Mouse (Mus musculus): ENCODE measurements around the gene Mief1. TPM values are rescaled to one million over a fixed set of nuclear protein-coding genes. Genes with fewer than 3 reads are reported as not detected.

Gene Mief1
- polyA plus RNA-seq, 1 experiment from 2014 or later: 42.7 TPM

DNA sequence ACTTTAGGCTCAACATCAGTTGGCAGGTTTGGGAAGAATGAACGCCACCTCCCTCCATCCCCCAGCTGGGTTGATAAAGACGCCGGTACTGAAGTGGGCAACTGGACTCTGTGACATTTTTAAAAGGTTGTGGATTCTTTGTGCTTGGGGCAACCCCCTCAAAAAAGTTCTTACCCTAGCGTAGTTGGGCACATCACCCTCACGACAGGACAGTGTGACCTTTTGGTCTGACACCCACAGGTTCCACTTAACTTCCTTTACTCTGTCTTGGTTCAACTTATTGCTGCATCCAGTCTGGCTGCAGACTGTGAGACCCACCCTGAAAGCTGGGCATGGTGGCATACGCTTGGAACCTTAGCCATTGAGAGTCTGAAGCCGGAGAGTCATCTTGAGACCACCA is 10.1 kb upstream of the Mief1 start:
- no peak overlapping the region for H3K4me3 ChIP-seq (replicated peaks; ENCODE audit: low read length)
- no peaks in the 10 kb centered on the region for H3K27me3 ChIP-seq (replicated peaks; ENCODE audit: control insufficient read depth, insufficient read depth, low read length)
- no peak overlapping the region for H3K9ac ChIP-seq (replicated peaks; ENCODE audit: low read depth, low read length)
- H3K9me3 ChIP-seq (ENCODE audit: control insufficient read depth, low read length): no peaks in the 10 kb centered on the region
- no peak for ATAC-seq
- WGBS: 95% methylated on average over 7 of the region's 7 CpGs
- no peak overlapping the region for H3K27ac ChIP-seq (ENCODE audit: low read length)
- H3K4me2 ChIP-seq (ENCODE audit: low read length): no peak overlapping the region
- H3K4me1 ChIP-seq (replicated peaks; ENCODE audit: control insufficient read depth, insufficient read depth, low read length): no peaks in the 10 kb centered on the region
- no peaks in the 10 kb centered on the region for H3K36me3 ChIP-seq (ENCODE audit: control insufficient read depth, insufficient read depth)

- ATAC-seq: 0 out of 2 replicates have a peak, but pooled peaks have one; percentile 20
- WGBS: 21% methylated on average over 9 of the region's 9 CpGs
- no peak overlapping the region for H3K27ac ChIP-seq (ENCODE audit: low read length)
- H3K4me1 ChIP-seq (replicated peaks; ENCODE audit: control insufficient read depth, insufficient read depth, low read length): no peaks in the 10 kb centered on the region
- no peaks in the 10 kb centered on the region for H3K36me3 ChIP-seq (ENCODE audit: control insufficient read depth, insufficient read depth)
- no peaks in the 10 kb centered on the region for H3K27me3 ChIP-seq (replicated peaks; ENCODE audit: control insufficient read depth, insufficient read depth, low read length)
- H3K9ac ChIP-seq (replicated peaks; ENCODE audit: low read depth, low read length): no peak overlapping the region
- H3K4me2 ChIP-seq (ENCODE audit: low read length): no peak overlapping the region
- no peak overlapping the region for H3K4me3 ChIP-seq (replicated peaks; ENCODE audit: low read length)
- H3K9me3 ChIP-seq (ENCODE audit: control insufficient read depth, low read length): no peaks in the 10 kb centered on the region
These were observed 8.6 kb upstream of the Mief1 start for GRCm38 (mm10) chr15:80225208-80225607.

DNA sequence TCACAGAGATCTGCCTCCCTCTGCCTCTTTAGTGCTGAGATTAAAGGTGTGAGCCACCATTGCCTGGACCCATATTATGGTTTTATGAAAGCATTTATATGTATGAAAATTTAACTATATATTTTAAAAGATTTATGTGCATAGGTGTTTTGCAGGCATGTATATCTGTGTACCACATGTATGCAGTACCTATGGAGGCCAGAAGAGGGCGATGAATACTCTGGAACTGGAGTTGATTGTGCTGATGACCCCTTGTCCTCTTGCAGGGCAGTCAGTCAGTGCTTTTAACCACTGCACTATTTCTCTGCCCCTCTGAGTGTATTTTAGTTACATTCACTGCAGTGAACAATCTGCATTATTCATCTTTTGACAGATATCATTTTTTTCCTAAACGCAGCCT is 8.0 kb upstream of the Mief1 start:
- Histone ChIP-seq H3K4me2 (ENCODE audit: low read length) (no peak overlapping the region), H3K27ac (ENCODE audit: low read length) (no peak overlapping the region), H3K27me3 (replicated peaks; ENCODE audit: control insufficient read depth, insufficient read depth, low read length) (no peaks in the 10 kb centered on the region), H3K4me1 (replicated peaks; ENCODE audit: control insufficient read depth, insufficient read depth, low read length) (no peaks in the 10 kb centered on the region), H3K36me3 (ENCODE audit: control insufficient read depth, insufficient read depth) (no peaks in the 10 kb centered on the region), H3K4me3 (replicated peaks; ENCODE audit: low read length) (no peak overlapping the region), H3K9ac (replicated peaks; ENCODE audit: low read depth, low read length) (no peak overlapping the region), H3K9me3 (ENCODE audit: control insufficient read depth, low read length) (no peaks in the 10 kb centered on the region)
- no peak for ATAC-seq
- WGBS: 49% methylated on average over 2 of the region's 2 CpGs

- no peak overlapping the region for H3K27ac ChIP-seq (ENCODE audit: low read length)
- 63% methylated on average over 17 of the region's 17 CpGs for WGBS
- ATAC-seq: no peak
- no peaks in the 10 kb centered on the region for H3K4me1 ChIP-seq (replicated peaks; ENCODE audit: control insufficient read depth, insufficient read depth, low read length)
- H3K4me3 ChIP-seq (replicated peaks; ENCODE audit: low read length): no peak overlapping the region
- no peaks in the 10 kb centered on the region for H3K36me3 ChIP-seq (ENCODE audit: control insufficient read depth, insufficient read depth)
- H3K4me2 ChIP-seq (ENCODE audit: low read length): no peak overlapping the region
- no peaks in the 10 kb centered on the region for H3K9me3 ChIP-seq (ENCODE audit: control insufficient read depth, low read length)
- H3K9ac ChIP-seq (replicated peaks; ENCODE audit: low read depth, low read length): no peak overlapping the region
- H3K27me3 ChIP-seq (replicated peaks; ENCODE audit: control insufficient read depth, insufficient read depth, low read length): no peaks in the 10 kb centered on the region
These were observed 5.6 kb upstream of the Mief1 start for GRCm38 (mm10) chr15:80228071-80228800.

DNA sequence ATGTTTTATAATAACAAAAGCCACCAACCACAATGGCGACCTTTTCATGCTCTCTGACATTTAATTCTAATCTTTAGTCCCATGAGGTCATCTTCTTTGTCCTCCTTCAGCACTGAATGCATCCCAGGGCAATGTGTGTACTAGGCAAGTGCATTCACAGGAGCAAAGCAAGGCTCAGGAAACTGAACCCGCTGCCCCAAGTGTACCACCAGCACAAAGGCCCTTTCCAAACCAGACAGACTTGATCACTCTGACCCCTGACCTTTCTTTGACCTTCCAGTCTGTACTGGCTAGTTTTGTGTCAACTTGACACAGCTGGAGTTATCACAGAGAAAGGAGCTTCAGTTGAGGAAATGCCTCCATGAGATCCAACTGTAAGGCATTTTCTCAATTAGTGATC is 1.5 kb upstream of the Mief1 start:
- WGBS: 36% methylated on average over 2 of the region's 2 CpGs
- no peaks in the 10 kb centered on the region for H3K9me3 ChIP-seq (ENCODE audit: control insufficient read depth, low read length)
- peaks cover 8% of the 10 kb centered on the region for H3K4me1 ChIP-seq (replicated peaks; ENCODE audit: control insufficient read depth, insufficient read depth, low read length)
- no peaks in the 10 kb centered on the region for H3K27me3 ChIP-seq (replicated peaks; ENCODE audit: control insufficient read depth, insufficient read depth, low read length)
- no peak overlapping the region for H3K4me3 ChIP-seq (replicated peaks; ENCODE audit: low read length)
- H3K36me3 ChIP-seq (ENCODE audit: control insufficient read depth, insufficient read depth): peaks cover 7% of the 10 kb centered on the region; the same call in 1 of the 2 replicates
- no peak overlapping the region for H3K9ac ChIP-seq (replicated peaks; ENCODE audit: low read depth, low read length)
- H3K4me2 ChIP-seq (ENCODE audit: low read length): no peak overlapping the region
- no peak for ATAC-seq
- H3K27ac ChIP-seq (ENCODE audit: low read length): no peak overlapping the region

GRCm38 (mm10) chr15:80233053-80233452 is 765 bp upstream of the Mief1 start:
- no peak overlapping the region for H3K4me2 ChIP-seq (ENCODE audit: low read length)
- H3K36me3 ChIP-seq (ENCODE audit: control insufficient read depth, insufficient read depth): peaks cover 7% of the 10 kb centered on the region; the same call in 1 of the 2 replicates
- peaks cover 8% of the 10 kb centered on the region for H3K4me1 ChIP-seq (replicated peaks; ENCODE audit: control insufficient read depth, insufficient read depth, low read length)
- no peak for ATAC-seq
- no peak overlapping the region; the same call in 1 of the 2 replicates for H3K4me3 ChIP-seq (replicated peaks; ENCODE audit: low read length)
- no peak overlapping the region for H3K9ac ChIP-seq (replicated peaks; ENCODE audit: low read depth, low read length)
- no peaks in the 10 kb centered on the region for H3K27me3 ChIP-seq (replicated peaks; ENCODE audit: control insufficient read depth, insufficient read depth, low read length)
- H3K27ac ChIP-seq (ENCODE audit: low read length): no peak overlapping the region
- 66% methylated on average over 4 of the region's 4 CpGs for WGBS
- H3K9me3 ChIP-seq (ENCODE audit: control insufficient read depth, low read length): no peaks in the 10 kb centered on the region

GRCm38 (mm10) chr15:80235535-80235934 is 1.7 kb downstream of the Mief1 start, which contains the start of gene AC140267.1:
Gene AC140267.1 (plus strand): TSS chr15:80235835.
- ATAC-seq: no peak
- 96% methylated on average over 9 of the region's 9 CpGs for WGBS
- no peak within 1 kb of the TSS for H3K27ac ChIP-seq (ENCODE audit: low read length)

GRCm38 (mm10) chr15:80248135-80248534 is 14.3 kb downstream of the Mief1 start:
- no peak overlapping the region for H3K4me3 ChIP-seq (replicated peaks; ENCODE audit: low read length)
- no peak overlapping the region for H3K27ac ChIP-seq (ENCODE audit: low read length)
- WGBS: 97% methylated on average over 12 of the region's 12 CpGs
- H3K4me1 ChIP-seq (replicated peaks; ENCODE audit: control insufficient read depth, insufficient read depth, low read length): no peaks in the 10 kb centered on the region
- no peak for ATAC-seq
- no peaks in the 10 kb centered on the region for H3K9me3 ChIP-seq (ENCODE audit: control insufficient read depth, low read length)
- H3K36me3 ChIP-seq (ENCODE audit: control insufficient read depth, insufficient read depth): peaks cover 25% of the 10 kb centered on the region
- H3K27me3 ChIP-seq (replicated peaks; ENCODE audit: control insufficient read depth, insufficient read depth, low read length): no peaks in the 10 kb centered on the region
- H3K9ac ChIP-seq (replicated peaks; ENCODE audit: low read depth, low read length): no peak overlapping the region
- H3K4me2 ChIP-seq (ENCODE audit: low read length): no peak overlapping the region

More at GRCm38 (mm10) chr15:80235535-80235934, 1.7 kb downstream of the Mief1 start, which contains the start of gene AC140267.1:
- Histone ChIP-seq H3K9ac (replicated peaks; ENCODE audit: low read depth, low read length) (peak within 1 kb of the TSS; percentile 79), H3K9me3 (ENCODE audit: control insufficient read depth, low read length) (no peaks in the 10 kb centered on the region), H3K4me3 (replicated peaks; ENCODE audit: low read length) (peak within 1 kb of the TSS; percentile 89), H3K4me1 (replicated peaks; ENCODE audit: control insufficient read depth, insufficient read depth, low read length) (peaks cover 8% of the 10 kb centered on the region), H3K4me2 (ENCODE audit: low read length) (peak within 1 kb of the TSS; percentile 91), H3K27me3 (replicated peaks; ENCODE audit: control insufficient read depth, insufficient read depth, low read length) (no peaks in the 10 kb centered on the region), H3K36me3 (ENCODE audit: control insufficient read depth, insufficient read depth) (peaks cover 10% of the 10 kb centered on the region; the same call in 1 of the 2 replicates)

DNA sequence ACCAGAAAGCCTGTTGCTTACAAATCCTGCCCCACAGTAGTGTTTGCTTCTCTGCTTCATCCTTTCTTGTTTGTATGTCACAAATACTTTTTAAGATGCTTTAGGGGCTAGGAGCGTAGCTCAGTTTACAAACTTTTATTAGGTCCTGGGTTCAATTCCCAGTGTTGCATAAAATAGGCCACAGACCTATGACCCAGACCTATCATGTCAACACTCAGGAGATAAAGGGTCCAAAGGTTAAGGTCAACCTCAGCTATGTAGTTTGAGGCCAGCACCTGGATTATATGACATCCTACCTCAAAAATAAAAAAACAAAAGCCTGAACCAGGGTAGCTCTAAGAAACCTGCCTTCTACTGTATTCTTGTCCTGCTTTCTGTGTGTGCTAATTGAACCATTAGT is 14.8 kb downstream of the Mief1 start:
- Histone ChIP-seq H3K9ac (replicated peaks; ENCODE audit: low read depth, low read length) (no peak overlapping the region), H3K27me3 (replicated peaks; ENCODE audit: control insufficient read depth, insufficient read depth, low read length) (no peaks in the 10 kb centered on the region), H3K36me3 (ENCODE audit: control insufficient read depth, insufficient read depth) (peaks cover 24% of the 10 kb centered on the region), H3K4me2 (ENCODE audit: low read length) (no peak overlapping the region), H3K9me3 (ENCODE audit: control insufficient read depth, low read length) (no peaks in the 10 kb centered on the region), H3K27ac (ENCODE audit: low read length) (no peak overlapping the region), H3K4me1 (replicated peaks; ENCODE audit: control insufficient read depth, insufficient read depth, low read length) (no peaks in the 10 kb centered on the region), H3K4me3 (replicated peaks; ENCODE audit: low read length) (no peak overlapping the region)
- no peak for ATAC-seq
- 95% methylated on average over 1 of the region's 1 CpGs for WGBS
